Mouse (Mus musculus) MEL (cell line): Measurements from ENCODE around the gene Psmd9. TPM values are rescaled to one million over a fixed set of nuclear protein-coding genes. Genes with fewer than 3 reads are reported as not detected.
A peak's percentile ranks its signal among the peaks of the same experiment; 100 is the strongest.

ENCODE experiments used
- DNase-seq: peaks from one replicate; pipeline ENCODE4 v3.0.0; 2011; ENCODE audit warnings: low read depth, low spot score
- H3K27ac ChIP-seq: 2 replicates; pipeline ENCODE4 v1.5.1; 2012; ENCODE audit warnings: low read depth, mild to moderate bottlenecking, control low read depth, low read length, moderate library complexity; ENCODE audit not compliant: control insufficient read depth
- H3K27me3 ChIP-seq, 2 experiments: fragments of 150-350 bp in 1 of 2; sonication (generic) in 1 of 2; 2 replicates each; pipeline ENCODE4 v1.6.1; 2012; ENCODE audit warnings: low read length in 2 of 2, mild to moderate bottlenecking in 2 of 2, improper control_type of control experiment in 1 of 2, moderate library complexity in 1 of 2; ENCODE audit not compliant: insufficient read depth in 2 of 2, control insufficient read depth in 1 of 2
- H3K36me3 ChIP-seq, 2 experiments: 2 replicates each; pipeline ENCODE4 v1.6.1; 2012 to 2014; ENCODE audit warnings: low read length in 2 of 2, improper control_type of control experiment in 1 of 2, inconsistent platforms in 1 of 2, mild to moderate bottlenecking in 1 of 2; ENCODE audit not compliant: insufficient read depth in 2 of 2, control insufficient read depth in 1 of 2
- H3K4me1 ChIP-seq, 2 experiments: fragments of 150-350 bp in 1 of 2; sonication (generic) in 1 of 2; 2 replicates each; pipeline ENCODE4 v1.6.1; 2012; ENCODE audit warnings: low read length in 2 of 2, improper control_type of control experiment in 1 of 2, mild to moderate bottlenecking in 1 of 2; ENCODE audit not compliant: insufficient read depth in 2 of 2, control insufficient read depth in 1 of 2
- H3K4me3 ChIP-seq, 2 experiments: fragments of 150-350 bp in 1 of 2; sonication (generic) in 1 of 2; 2 replicates each; pipeline ENCODE4 v1.5.1; 2012; ENCODE audit warnings: low read depth in 2 of 2, low read length in 2 of 2, mild to moderate bottlenecking in 2 of 2, moderate library complexity in 2 of 2, control low read depth in 1 of 2, improper control_type of control experiment in 1 of 2; ENCODE audit not compliant: control insufficient read depth in 1 of 2, insufficient read depth in 1 of 2
- H3K79me2 ChIP-seq: 2 replicates; pipeline ENCODE4 v1.6.1; 2012; ENCODE audit warnings: mild to moderate bottlenecking, low read length, moderate library complexity; ENCODE audit not compliant: control insufficient read depth, poor library complexity, insufficient read depth
- H3K9ac ChIP-seq: 2 replicates; pipeline ENCODE4 v1.6.1; 2012; ENCODE audit warnings: low read depth, mild to moderate bottlenecking, control low read depth, low read length, moderate library complexity; ENCODE audit not compliant: control insufficient read depth, poor library complexity, severe bottlenecking
- H3K9me3 ChIP-seq: fragments of 150-350 bp; sonication (generic); replicated peaks from 2 replicates; pipeline ENCODE4 v1.6.1; 2012; ENCODE audit warnings: mild to moderate bottlenecking, low read length, improper control_type of control experiment, moderate library complexity; ENCODE audit not compliant: insufficient read depth
- BHLHE40 ChIP-seq: IDR thresholded peaks from 2 replicates; pipeline ENCODE4 v1.6.1; 2012; ENCODE audit warnings: low read depth, mild to moderate bottlenecking, inconsistent platforms, low read length, improper control_type of control experiment, borderline replicate concordance
- CHD1 ChIP-seq: IDR thresholded peaks from 2 replicates; pipeline ENCODE4 v1.6.1; 2012; ENCODE audit warnings: low read depth, mild to moderate bottlenecking, inconsistent platforms, low read length, improper control_type of control experiment
- CHD2 ChIP-seq: IDR thresholded peaks from 2 replicates; pipeline ENCODE4 v1.6.1; 2011; ENCODE audit warnings: low read length, improper control_type of control experiment
- E2F4 ChIP-seq: IDR thresholded peaks from 2 replicates; pipeline ENCODE4 v1.6.1; 2011; ENCODE audit warnings: low read depth, low read length, improper control_type of control experiment, borderline replicate concordance
- ELF1 ChIP-seq: IDR thresholded peaks from 2 replicates; pipeline ENCODE4 v1.6.1; 2014; ENCODE audit warnings: low read depth, mild to moderate bottlenecking, inconsistent platforms, low read length, improper control_type of control experiment, moderate library complexity
- EP300 ChIP-seq, 2 experiments: IDR thresholded peaks; 2 replicates each; pipeline ENCODE4 v1.6.1; 2011; ENCODE audit warnings: improper control_type of control experiment in 2 of 2, low read length in 2 of 2, low read depth in 1 of 2, mild to moderate bottlenecking in 1 of 2
- ETS1 ChIP-seq: IDR thresholded peaks from 2 replicates; pipeline ENCODE4 v1.6.1; 2012; ENCODE audit warnings: low read depth, mild to moderate bottlenecking, inconsistent platforms, low read length, improper control_type of control experiment, moderate library complexity
- GABPA ChIP-seq: IDR thresholded peaks from 2 replicates; pipeline ENCODE4 v1.6.1; 2012; ENCODE audit warnings: low read depth, mild to moderate bottlenecking, inconsistent platforms, low read length, improper control_type of control experiment, moderate library complexity
- HCFC1 ChIP-seq: IDR thresholded peaks from 2 replicates; pipeline ENCODE4 v1.6.1; 2012; ENCODE audit warnings: low read depth, mild to moderate bottlenecking, inconsistent platforms, low read length, improper control_type of control experiment, moderate library complexity
- JUND ChIP-seq: IDR thresholded peaks from 2 replicates; pipeline ENCODE4 v1.6.1; 2011; ENCODE audit warnings: low read depth, mild to moderate bottlenecking, improper control_type of control experiment, low read length
- KAT2A ChIP-seq: conservative IDR thresholded peaks from 2 replicates; pipeline ENCODE4 v1.6.1; 2012; ENCODE audit warnings: low read depth, low read length, improper control_type of control experiment, inconsistent platforms
- MAFK ChIP-seq: IDR thresholded peaks from 2 replicates; pipeline ENCODE4 v1.6.1; 2011; ENCODE audit warnings: low read depth, mild to moderate bottlenecking, low read length, improper control_type of control experiment, borderline replicate concordance
- MAX ChIP-seq: IDR thresholded peaks from 2 replicates; pipeline ENCODE4 v1.6.1; 2011; ENCODE audit warnings: low read length, improper control_type of control experiment
- MEF2A ChIP-seq: IDR thresholded peaks from 2 replicates; pipeline ENCODE4 v1.6.1; 2014; ENCODE audit warnings: low read depth, mild to moderate bottlenecking, inconsistent platforms, low read length, improper control_type of control experiment; ENCODE audit not compliant: poor library complexity, insufficient replicate concordance, severe bottlenecking; ENCODE audit errors: extremely low read depth
- MXI1 ChIP-seq: IDR thresholded peaks from 2 replicates; pipeline ENCODE4 v1.6.1; 2011; ENCODE audit warnings: mild to moderate bottlenecking, low read depth, low read length, improper control_type of control experiment
- MYB ChIP-seq: IDR thresholded peaks from 2 replicates; pipeline ENCODE4 v1.6.1; 2011; ENCODE audit warnings: mild to moderate bottlenecking, low read depth, low read length, improper control_type of control experiment
- MYC ChIP-seq: IDR thresholded peaks from 2 replicates; pipeline ENCODE4 v1.6.1; 2011; ENCODE audit warnings: low read depth, mild to moderate bottlenecking, low read length, improper control_type of control experiment, moderate library complexity
- NELFE ChIP-seq: IDR thresholded peaks from 2 replicates; pipeline ENCODE4 v1.6.1; 2011; ENCODE audit warnings: low read depth, low read length, improper control_type of control experiment
- NRF1 ChIP-seq: IDR thresholded peaks from 2 replicates; pipeline ENCODE4 v1.6.1; 2014; ENCODE audit warnings: low read depth, mild to moderate bottlenecking, inconsistent platforms, low read length, improper control_type of control experiment, moderate library complexity; ENCODE audit not compliant: poor library complexity, insufficient read depth, severe bottlenecking
- POLR2A ChIP-seq, 2 experiments: IDR thresholded peaks; 2 replicates each; pipeline ENCODE4 v1.6.1; 2011 to 2012; ENCODE audit warnings: low read length in 2 of 2, mild to moderate bottlenecking in 2 of 2, control low read depth in 1 of 2, improper control_type of control experiment in 1 of 2, low read depth in 1 of 2, moderate library complexity in 1 of 2; ENCODE audit not compliant: control insufficient read depth in 1 of 2, insufficient read depth in 1 of 2, poor library complexity in 1 of 2
- POLR2AphosphoS2 ChIP-seq: IDR thresholded peaks from 2 replicates; pipeline ENCODE4 v1.6.1; 2011; ENCODE audit warnings: low read length, improper control_type of control experiment
- POLR2AphosphoS5 ChIP-seq: IDR thresholded peaks from 2 replicates; pipeline ENCODE4 v1.6.1; 2012; ENCODE audit warnings: low read depth, borderline replicate concordance, mild to moderate bottlenecking, inconsistent platforms, low read length, moderate library complexity, mixed read lengths
- RCOR1 ChIP-seq: IDR thresholded peaks from 2 replicates; pipeline ENCODE4 v1.6.1; 2012; ENCODE audit warnings: low read depth, mild to moderate bottlenecking, inconsistent platforms, low read length, improper control_type of control experiment
- SIN3A ChIP-seq: IDR thresholded peaks from 2 replicates; pipeline ENCODE4 v1.6.1; 2012; ENCODE audit warnings: low read length, improper control_type of control experiment, inconsistent platforms
- SMC3 ChIP-seq: IDR thresholded peaks from 2 replicates; pipeline ENCODE4 v1.6.1; 2011; ENCODE audit warnings: low read depth, low read length, improper control_type of control experiment
- TBP ChIP-seq: IDR thresholded peaks from 2 replicates; pipeline ENCODE4 v1.8.0; 2011; ENCODE audit warnings: low read depth, low read length, improper control_type of control experiment
- TCF12 ChIP-seq: IDR thresholded peaks from 2 replicates; pipeline ENCODE4 v1.6.1; 2014; ENCODE audit warnings: low read depth, mild to moderate bottlenecking, inconsistent platforms, low read length, improper control_type of control experiment, moderate library complexity
- UBTF ChIP-seq: IDR thresholded peaks from 2 replicates; pipeline ENCODE4 v1.6.1; 2012; ENCODE audit warnings: low read depth, mild to moderate bottlenecking, inconsistent platforms, low read length, improper control_type of control experiment, moderate library complexity, borderline replicate concordance; ENCODE audit not compliant: insufficient read depth
- USF1 ChIP-seq: IDR thresholded peaks from 2 replicates; pipeline ENCODE4 v1.6.1; 2014; ENCODE audit warnings: low read depth, mild to moderate bottlenecking, inconsistent platforms, low read length, improper control_type of control experiment, moderate library complexity
- USF2 ChIP-seq, 2 experiments: IDR thresholded peaks; 2 replicates each; pipeline ENCODE4 v1.6.1; 2011 to 2012; ENCODE audit warnings: improper control_type of control experiment in 2 of 2, low read length in 2 of 2, borderline replicate concordance in 1 of 2, inconsistent platforms in 1 of 2, low read depth in 1 of 2, mild to moderate bottlenecking in 1 of 2; ENCODE audit not compliant: insufficient read depth in 1 of 2
- ZC3H11A ChIP-seq: IDR thresholded peaks from 2 replicates; pipeline ENCODE4 v1.6.1; 2012; ENCODE audit warnings: low read depth, mild to moderate bottlenecking, inconsistent platforms, low read length, improper control_type of control experiment
- ZKSCAN1 ChIP-seq: IDR thresholded peaks from 2 replicates; pipeline ENCODE4 v1.6.1; 2012; ENCODE audit warnings: low read depth, mild to moderate bottlenecking, inconsistent platforms, low read length, improper control_type of control experiment, moderate library complexity
- ZMIZ1 ChIP-seq: IDR thresholded peaks from 2 replicates; pipeline ENCODE4 v1.6.1; 2012; ENCODE audit warnings: low read depth, mild to moderate bottlenecking, inconsistent platforms, low read length, improper control_type of control experiment, moderate library complexity
- ZNF384 ChIP-seq: IDR thresholded peaks from 2 replicates; pipeline ENCODE4 v1.6.1; 2012; ENCODE audit warnings: low read depth, mild to moderate bottlenecking, inconsistent platforms, low read length, improper control_type of control experiment
- polyA plus RNA-seq, 2 experiments: library from polyadenylated mRNA; stranded (reverse) in 1 of 2; unstranded in 1 of 2; fragments of >175 nt in 1 of 2; fragments of >200 nt in 1 of 2; gene quantifications; 2 replicates each; pipeline versions ENCODE4 v1.2.1 to v1.2.4; 2012; ENCODE audit warnings: low replicate concordance in 2 of 2, low read depth in 1 of 2; ENCODE audit not compliant: insufficient read length in 2 of 2, insufficient read depth in 1 of 2, missing spikeins in 1 of 2
- total RNA-seq: library from RNA; depleted of rRNA; stranded (reverse); fragments of 300-350 nt; gene quantifications from 2 replicates; pipeline ENCODE4 v1.2.3, GENCODE M21; 2012

Psmd9 gene
- total and polyA plus RNA-seq, 3 experiments: 32.0 to 54.6 TPM; not detected in 1

DNA sequence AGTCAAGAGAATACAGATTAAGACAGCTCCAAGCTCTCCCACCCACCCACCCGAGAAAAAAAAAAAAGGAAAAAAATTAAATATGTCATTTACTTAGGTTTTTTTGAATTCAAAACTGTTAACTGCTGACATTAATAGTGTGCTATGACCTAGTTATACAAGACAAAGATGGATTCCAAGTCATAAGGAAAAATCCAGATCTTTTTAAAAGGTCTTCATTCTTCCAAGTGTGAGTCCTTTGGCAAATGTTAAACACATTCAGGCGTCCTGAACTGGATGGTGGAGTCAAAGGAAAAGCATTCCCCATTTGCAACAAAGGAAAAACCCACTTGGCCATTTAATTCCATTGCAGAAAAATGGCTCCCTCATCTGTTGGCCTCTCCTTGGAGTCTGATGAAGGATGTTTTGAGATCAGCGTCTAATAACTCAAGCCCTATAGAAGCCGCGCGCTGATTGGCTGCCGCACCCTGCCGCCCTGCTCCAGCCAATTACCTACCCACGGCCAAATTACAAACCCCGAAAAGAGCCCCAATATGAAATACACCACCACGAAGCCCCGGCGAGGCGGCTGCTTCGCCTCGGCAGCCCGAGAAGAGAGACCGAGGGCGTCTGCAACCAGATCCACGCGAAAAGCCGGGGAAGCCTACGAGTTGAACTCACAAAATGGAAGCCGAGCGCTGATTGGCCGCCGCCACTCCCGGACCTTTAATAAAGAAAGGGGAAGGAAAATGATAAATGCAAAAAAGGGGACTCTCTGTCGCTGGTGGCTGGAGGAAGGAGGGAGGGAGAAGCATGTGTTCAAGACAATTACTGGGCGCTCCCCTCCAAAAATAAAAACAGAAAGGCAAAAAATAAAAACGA, 28.3 kb upstream of the Psmd9 start:
- peak; percentile 95 for DNase-seq
- Histone ChIP-seq H3K9ac (peak overlapping the region; percentile 98), H3K9me3 (no peaks in the 10 kb centered on the region), H3K79me2 (peaks cover 82% of the 10 kb centered on the region), H3K4me1 (peaks cover 3 to 12% of the 10 kb centered on the region in 2 experiments; a peak in 2 of 4 replicates), H3K27me3 (no peaks in the 10 kb centered on the region), H3K4me3 (peak overlapping the region; percentile 78 to 84), H3K36me3 (peaks cover 0 to 11% of the 10 kb centered on the region in 2 experiments; a peak in 3 of 4 replicates), H3K27ac (peak overlapping the region; percentile 99)
- peak; percentile 69 for TF ChIP-seq HCFC1
- TF ChIP-seq EP300 (IDR thresholded peaks at IDR 0.05; ENCODE audit: low read depth in 1 of 2, low read length in 2 of 2): peak in 1 of 2 experiments; percentile 29; a peak in 2 of 4 replicates
- 0 out of 2 replicates have a peak, but pooled peaks have one; percentile 32 for TF ChIP-seq ELF1
- TF ChIP-seq MAFK: no peak
- no peak for TF ChIP-seq UBTF
- TF ChIP-seq MXI1: peak; percentile 85
- TF ChIP-seq TCF12: peak; percentile 68
- peak; percentile 87 for TF ChIP-seq MAX
- TF ChIP-seq POLR2AphosphoS5: peak; percentile 92; the same call in 1 of the 2 replicates
- no peak for TF ChIP-seq USF2 (IDR thresholded peaks at IDR 0.05; ENCODE audit: borderline replicate concordance in 1 of 2, insufficient read depth in 1 of 2, low read depth in 1 of 2, low read length in 2 of 2)
- peak; percentile 99 for TF ChIP-seq POLR2AphosphoS2
- TF ChIP-seq E2F4: no peak
- TF ChIP-seq ETS1: peak; percentile 27; the same call in 1 of the 2 replicates
- no peak for TF ChIP-seq USF1
- peak; percentile 44 to 96; a peak in 3 of 4 replicates for TF ChIP-seq POLR2A (IDR thresholded peaks at IDR 0.05; ENCODE audit: control insufficient read depth in 1 of 2, insufficient read depth in 1 of 2, low read depth in 1 of 2, low read length in 2 of 2, poor library complexity in 1 of 2)
- no peak; the same call in 1 of the 2 replicates for TF ChIP-seq ZNF384
- TF ChIP-seq KAT2A: no peak
- no peak; the same call in 1 of the 2 replicates for TF ChIP-seq MEF2A
- TF ChIP-seq TBP: peak; percentile 96
- TF ChIP-seq ZKSCAN1: no peak
- TF ChIP-seq SMC3: no peak
- TF ChIP-seq SIN3A: peak; percentile 90
- no peak; the same call in 1 of the 2 replicates for TF ChIP-seq RCOR1
- no peak for TF ChIP-seq CHD2
- no peak for TF ChIP-seq MYB
- peak; percentile 96 for TF ChIP-seq NELFE
- TF ChIP-seq GABPA: 0 out of 2 replicates have a peak, but pooled peaks have one; percentile 31
- peak; percentile 94 for TF ChIP-seq CHD1
- peak; percentile 98 for TF ChIP-seq ZMIZ1
- TF ChIP-seq MYC: no peak; the same call in 1 of the 2 replicates
- no peak for TF ChIP-seq BHLHE40
- no peak for TF ChIP-seq NRF1
- no peak for TF ChIP-seq ZC3H11A
- no peak for TF ChIP-seq JUND
